Mouse (Mus musculus): ENCODE measurements around the gene Tcaim.
A peak's percentile ranks its signal among the peaks of the same experiment; 100 is the strongest.
"Not testable (repeated sequence)": the region's sequence is repeated elsewhere in the genome, so short reads cannot be mapped to it uniquely, and the experiment has no call there.

Tcaim gene

GRCm38 (mm10) chr9:122854526-122854925, 49.2 kb downstream of the Tcaim start:
- no peak for DNase-seq (ENCODE audit: low spot score)

DNA sequence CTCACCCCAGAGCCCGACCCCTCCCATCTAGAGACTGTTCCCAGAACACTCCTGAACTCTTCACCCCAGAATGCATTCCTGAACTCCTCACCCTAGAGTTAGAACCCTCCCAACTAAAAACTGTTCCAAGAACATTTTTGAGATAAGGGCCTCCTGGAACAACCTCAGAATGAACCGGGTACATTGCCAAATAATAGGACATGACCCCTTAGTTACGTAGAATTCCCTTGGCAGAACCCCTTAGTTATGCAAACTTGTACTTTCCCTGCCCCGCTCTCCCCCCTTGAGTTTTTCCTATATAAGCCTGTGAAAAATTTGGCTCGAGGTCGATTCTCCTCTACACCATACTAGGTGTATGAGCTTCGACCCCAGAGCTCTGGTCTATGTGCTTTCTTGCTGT, 49.8 kb downstream of the Tcaim start:
- not testable (repeated sequence) for DNase-seq (ENCODE audit: low spot score)

DNA sequence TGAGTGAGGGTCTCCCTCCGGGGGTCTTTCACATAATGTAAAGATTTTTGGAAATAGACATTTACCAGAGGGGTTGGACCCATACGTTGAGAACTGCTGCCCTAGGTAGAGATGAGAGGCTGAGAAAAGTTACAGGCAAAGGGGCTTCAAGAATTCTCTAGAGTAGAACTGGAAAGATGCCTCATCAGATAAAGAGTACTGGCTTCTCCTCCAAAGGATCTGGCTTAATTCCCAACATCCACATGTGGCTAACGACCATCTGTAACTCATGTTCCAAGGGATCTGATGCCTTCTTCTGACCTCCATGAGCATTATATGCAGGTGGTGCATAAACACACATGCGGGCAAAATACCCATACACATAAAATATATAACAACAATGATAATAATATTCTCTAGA, 50.3 kb downstream of the Tcaim start:
- no peak for DNase-seq (ENCODE audit: low spot score)

DNA sequence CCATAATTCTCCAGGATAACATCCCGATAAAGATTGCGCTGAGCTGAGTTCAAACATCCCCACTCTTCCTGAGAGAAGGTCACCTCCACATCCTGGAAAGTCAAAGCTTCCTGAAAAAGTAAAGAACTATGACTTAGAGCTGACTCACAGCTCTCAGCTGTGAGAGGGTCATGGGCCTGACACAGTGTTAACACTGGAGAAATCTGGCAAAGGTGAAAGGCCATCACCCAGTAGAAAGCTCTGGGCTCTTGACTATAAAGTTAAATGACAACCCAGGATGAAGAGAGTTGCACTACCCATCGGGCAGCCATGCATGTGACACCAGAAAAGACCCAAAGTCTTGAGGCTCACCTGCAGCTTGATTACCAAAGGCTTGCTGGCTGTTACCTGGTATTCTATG, 51.4 kb downstream of the Tcaim start:
- no peak for DNase-seq (ENCODE audit: low spot score)

GRCm38 (mm10) chr9:122860752-122861151, 55.4 kb downstream of the Tcaim start:
- DNase-seq (ENCODE audit: low spot score), result no peak

- no peak for DNase-seq (ENCODE audit: low spot score)
Observed at GRCm38 (mm10) chr9:122863731-122864130, 58.4 kb downstream of the Tcaim start.

DNA sequence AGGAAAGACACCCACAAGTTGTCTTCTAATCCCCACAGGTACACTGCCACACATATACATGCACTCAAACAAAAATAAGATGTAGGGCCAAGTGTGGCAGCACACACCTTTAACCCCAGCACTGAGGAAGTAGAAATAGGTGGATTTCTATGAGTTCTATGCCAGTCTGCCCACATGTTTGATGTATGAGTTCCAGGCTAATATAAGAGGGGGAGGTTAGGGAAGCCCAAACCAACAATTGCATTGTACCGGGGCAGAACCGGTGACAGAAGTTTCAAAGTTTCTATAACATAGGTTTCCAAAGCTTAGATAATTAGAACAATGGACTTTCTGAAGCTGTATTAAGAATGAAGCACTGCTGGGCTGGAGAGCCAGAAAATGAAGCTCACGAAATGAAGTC, 59.5 kb downstream of the Tcaim start:
- DNase-seq (ENCODE audit: low spot score), result no peak

DNA sequence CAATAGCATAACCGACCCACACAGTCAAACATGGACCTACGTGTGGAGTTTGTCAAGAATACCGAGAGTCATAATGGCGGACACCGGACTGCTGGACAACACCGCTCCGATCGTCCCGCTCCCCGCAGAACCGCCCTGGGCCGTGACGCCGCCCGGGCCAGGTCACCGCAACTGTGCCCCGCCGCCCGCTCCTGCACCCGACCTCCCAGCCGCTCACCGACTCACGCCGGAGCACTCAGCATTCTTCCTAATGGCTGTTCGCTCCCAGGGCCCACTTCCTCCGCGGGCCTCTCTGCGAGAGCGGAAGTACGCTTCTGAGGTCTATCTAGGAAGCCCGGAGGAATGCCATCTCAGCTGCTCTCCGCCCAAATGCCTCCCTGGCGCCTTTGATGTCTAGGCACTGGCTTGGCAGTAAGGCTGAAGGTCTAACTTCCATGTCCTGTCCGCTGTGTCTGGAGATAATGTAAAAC, 60.4 kb downstream of the Tcaim start, which contains the start of gene Zfp445:
Gene Zfp445, minus strand, starts transcription at position 310 of the 470 bp plus-strand sequence.
- peak; percentile 85 for DNase-seq (ENCODE audit: low spot score)

- no peak for DNase-seq (ENCODE audit: low spot score)
Observed at GRCm38 (mm10) chr9:122866192-122866591, 60.9 kb downstream of the Tcaim start.

DNA sequence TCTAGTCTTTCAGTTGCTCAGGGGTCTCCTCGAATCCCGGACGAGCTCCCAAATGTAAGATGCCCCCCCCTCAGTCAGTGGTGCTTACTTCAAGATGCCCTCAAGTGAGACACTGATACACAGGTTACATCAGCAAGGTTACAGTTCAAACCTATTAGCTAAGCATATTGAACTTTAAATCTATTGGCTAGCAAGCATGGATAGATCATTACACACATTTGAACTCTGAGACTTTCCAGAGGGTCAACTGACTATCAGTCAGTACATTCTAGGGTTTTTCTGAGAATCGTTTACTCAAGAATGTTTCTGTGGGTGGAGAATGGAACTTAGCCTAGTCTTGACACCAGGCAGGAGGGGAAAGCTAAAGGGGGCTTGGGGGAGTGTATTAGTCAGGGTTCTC, 67.3 kb downstream of the Tcaim start:
- DNase-seq (ENCODE audit: low spot score), result no peak

DNA sequence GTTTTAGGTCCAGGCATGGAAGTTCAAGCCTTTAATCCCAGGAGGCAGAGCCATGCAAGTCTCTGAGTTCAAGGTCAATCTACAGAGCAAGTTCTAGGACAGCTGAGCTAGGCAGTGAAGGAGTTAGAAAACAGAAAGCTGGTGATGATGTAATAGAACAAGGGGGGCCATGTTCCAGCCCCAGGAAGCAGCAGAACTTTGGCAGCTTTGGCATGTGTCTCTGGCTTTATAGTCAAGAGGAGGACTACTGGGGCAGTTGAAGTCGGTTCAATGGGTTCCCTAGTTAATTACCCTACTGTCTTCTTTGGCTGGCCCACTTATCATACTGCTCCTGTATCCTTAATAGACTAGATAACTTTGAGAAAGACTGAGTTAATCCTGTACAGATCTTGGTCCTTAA, 69.3 kb downstream of the Tcaim start:
- no peak for DNase-seq (ENCODE audit: low spot score)

DNA sequence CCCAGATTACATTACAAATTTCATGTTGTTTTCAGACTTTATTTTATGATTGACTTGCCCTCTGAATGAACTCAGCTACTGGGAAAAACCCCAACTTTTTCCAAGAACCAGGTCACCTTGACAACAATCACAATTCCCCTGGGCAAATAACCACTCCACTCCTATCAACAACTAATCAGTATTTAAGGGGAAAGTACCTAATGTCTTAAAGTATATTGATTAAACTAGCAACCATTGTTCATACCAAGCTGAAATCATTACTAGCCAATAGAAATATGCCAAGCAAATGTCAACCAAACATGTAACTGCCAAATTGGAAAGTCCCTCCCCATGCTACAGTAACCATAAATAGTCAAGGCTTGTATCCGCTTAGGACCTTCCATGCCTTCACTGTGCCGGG, 69.8 kb downstream of the Tcaim start:
- DNase-seq (ENCODE audit: low spot score), result no peak

DNA sequence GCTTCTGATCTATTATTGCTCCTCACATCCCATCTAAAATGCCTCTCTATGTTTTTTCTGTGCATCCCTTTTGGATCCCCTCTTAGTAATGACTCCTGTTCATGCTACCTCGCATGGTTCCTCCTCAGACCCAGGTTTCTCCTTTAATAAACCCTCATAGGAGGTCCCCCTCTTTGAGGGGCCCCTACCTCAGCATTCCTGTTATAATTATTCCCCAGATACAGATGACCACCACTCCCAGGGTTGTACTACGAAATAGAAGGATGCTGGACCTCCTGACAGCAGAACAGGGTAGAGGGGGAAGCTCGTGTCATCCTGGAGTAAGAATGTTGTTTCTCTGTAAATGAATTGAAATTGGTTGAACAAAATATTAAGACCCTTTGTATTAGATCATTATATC, 80.0 kb downstream of the Tcaim start, which contains the start of gene Zkscan7:
Gene Zkscan7, plus strand, starts transcription at position 301 of the 400 bp plus-strand sequence.
- DNase-seq (ENCODE audit: low spot score), result no peak

All from lung, postnatal 25 days (tissue).